Mouse (Mus musculus): ENCODE measurements at regions not wholly inside any gene's neighbourhood (a gene's known extent, or its start where the extent isn't known, plus 50 kb on each side); places are given as distances from the start of the nearest gene placed in this dataset.
A peak's percentile ranks its signal among the peaks of the same experiment; 100 is the strongest.

DNA sequence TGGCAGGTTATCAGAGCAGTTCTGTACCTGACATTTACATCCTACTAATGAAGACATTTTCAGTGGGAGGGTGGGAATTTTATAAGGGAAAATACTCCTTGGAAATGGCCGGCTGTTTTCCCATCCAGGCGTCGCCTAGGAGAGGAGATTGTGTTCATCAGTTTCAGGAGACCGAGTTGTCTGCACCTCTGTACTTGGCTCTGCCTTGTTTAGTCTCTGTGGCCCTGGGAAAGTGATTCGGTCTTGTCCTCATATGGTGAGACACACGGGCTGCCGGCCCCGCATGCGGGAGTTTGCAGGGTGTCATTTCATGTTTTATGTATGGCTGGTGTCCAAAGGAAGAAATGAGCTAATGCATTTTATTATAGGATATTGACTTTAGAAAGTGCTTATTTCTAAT is 287.9 kb downstream of the Cd109 start:
- no peak for DNase-seq (ENCODE audit: low spot score)

DNA sequence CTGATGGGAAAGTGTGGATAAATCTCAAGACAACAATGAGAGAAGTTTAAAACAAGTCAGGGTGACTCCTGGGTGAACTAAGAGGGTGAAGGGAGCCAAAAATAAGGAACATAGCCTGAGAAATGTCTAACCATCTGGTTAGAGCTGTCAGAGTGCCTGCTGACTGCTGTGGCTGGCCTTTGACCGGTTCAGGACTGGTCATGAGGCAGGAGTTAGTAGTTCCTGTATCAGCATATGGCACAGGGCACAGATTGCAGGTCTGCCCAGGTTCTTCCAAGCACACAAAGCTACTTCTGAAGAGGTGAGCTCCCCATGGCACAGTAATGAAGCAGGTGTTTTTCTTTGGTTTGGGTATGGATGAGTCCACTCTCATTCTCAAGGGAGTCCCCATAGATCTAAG is 302.0 kb downstream of the Cd109 start:
- no peak for DNase-seq (ENCODE audit: low spot score)

DNA sequence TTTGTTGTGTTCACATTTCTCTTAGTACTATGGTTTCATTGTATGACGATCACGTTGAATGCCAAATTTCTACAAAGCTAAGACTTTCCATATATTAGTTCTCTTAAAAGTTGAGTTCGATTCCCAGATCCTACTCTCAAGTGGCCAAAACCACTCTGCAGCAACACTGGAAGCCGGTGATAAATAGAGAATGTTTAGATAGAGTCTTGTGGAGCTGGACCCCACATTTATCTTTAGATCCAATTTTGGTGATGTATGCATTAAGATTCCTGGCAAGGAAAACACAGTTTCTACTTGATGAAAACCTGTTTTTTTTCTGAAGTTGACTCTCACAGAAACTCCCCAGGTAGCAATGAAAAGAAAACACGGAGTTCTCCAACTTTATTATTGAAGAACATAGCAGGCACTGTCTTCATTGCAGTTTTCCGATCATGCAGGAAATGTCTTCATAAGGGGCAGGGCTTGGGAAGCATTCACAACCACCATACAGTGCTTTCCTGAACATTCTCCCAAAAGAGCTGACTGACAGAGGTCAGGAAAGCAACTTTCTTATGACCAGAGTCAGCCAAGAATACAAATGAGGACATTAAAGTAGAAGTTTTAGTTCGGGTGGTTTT is 310.7 kb downstream of the Cd109 start:
- no peak for DNase-seq (ENCODE audit: low spot score)

- no peak for DNase-seq (ENCODE audit: low spot score)
Measured at GRCm38 (mm10) chr9:78941648-78942047, 326.3 kb downstream of the Cd109 start.

GRCm38 (mm10) chr9:78964813-78965212 is 349.5 kb downstream of the Cd109 start:
- DNase-seq (ENCODE audit: low spot score), result no peak

DNA sequence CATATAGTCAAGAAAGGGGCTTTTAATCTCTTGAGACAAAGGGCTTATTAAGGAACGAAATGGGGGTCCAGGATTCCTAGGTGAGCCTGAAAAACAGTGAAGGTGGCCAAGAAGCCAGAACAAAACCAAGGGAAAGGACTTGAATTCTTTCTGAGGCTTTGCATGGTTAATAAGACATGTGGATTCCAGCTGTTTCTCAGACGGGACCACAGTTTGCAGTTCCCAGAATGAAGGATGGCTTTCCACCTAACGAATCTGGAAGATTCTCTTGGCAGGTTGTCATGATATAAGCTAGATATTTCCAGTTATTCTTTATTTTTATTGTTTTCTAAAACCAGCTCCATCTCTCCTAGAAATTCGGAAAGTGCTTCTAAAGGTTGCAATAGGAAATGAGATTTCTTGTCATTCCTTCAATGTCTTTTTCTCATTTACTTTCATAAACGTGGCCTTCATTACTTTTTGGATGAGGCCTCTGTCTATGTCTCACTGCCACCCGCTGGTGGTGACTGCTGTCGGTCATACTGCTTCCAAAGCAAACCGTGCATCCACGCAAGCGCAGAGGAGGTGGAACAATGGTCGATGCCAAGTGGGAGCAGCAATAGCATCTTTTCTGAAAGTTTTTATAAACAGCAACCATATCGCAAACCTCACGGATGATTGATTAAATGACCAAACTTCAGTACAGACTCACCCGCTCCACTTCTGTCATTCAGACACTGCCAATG is 350.0 kb downstream of the Cd109 start:
- DNase-seq (ENCODE audit: low spot score), result no peak

DNA sequence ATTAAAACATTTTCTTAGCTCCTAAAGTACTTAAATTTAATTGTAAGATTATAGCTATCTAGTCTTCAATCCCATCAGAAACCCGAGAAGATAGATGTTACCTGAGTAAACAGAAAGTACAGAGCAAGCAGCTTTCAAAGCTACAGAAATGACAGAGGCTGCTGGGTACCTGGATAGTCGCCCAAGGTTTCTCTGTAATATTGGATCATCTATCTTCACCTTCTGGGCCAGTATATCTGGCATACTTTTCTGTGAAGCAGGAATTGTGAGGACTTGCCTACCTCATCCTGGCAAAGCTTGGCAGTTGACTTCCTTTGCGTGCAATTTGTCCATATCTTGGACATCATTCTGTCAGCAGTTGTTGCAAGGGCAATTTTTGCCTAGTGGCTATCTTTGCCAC is 356.4 kb downstream of the Cd109 start:
- no peak for DNase-seq (ENCODE audit: low spot score)

GRCm38 (mm10) chr9:78983734-78984133 is 368.4 kb downstream of the Cd109 start:
- DNase-seq (ENCODE audit: low spot score), result no peak

DNA sequence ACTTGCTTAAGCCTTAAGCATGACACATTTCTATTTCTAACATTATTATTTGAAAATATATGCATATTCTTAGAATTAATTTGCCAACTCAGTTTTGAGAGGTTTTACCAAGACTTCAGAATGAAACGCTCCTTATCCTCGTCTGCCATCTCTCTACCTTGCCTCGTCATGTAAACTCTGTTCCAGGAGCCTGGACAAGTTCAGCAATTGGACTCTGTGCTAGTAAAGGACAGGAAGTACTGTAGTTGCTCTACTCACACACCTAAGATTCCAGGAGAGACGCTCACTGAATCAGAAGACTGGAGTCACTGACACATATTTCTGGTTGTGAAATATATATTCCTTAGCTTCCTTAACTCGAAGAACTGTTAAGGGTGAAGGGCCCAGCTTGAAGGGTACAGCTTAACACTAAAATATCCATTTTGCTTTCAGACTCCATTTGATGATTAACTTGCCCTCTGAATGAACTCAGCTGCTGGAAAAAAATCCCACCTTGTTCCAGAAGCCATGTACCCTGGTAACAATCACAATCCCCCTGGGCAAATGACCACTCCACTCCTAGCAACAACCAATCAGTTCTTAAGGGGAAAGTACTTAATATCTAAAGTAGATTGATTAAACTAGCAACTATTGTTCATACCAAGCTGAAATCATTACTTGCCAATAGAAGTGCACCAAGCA is 370.0 kb downstream of the Cd109 start:
- DNase-seq (ENCODE audit: low spot score), result no peak

GRCm38 (mm10) chr9:78991310-78991709 is 376.0 kb downstream of the Cd109 start:
- no peak for DNase-seq (ENCODE audit: low spot score)

- DNase-seq (ENCODE audit: low spot score), result no peak
Measured at GRCm38 (mm10) chr9:79001081-79001480, 385.7 kb downstream of the Cd109 start.

GRCm38 (mm10) chr9:79001930-79002329 is 386.6 kb downstream of the Cd109 start:
- peak; percentile 7 for DNase-seq (ENCODE audit: low spot score)

DNA sequence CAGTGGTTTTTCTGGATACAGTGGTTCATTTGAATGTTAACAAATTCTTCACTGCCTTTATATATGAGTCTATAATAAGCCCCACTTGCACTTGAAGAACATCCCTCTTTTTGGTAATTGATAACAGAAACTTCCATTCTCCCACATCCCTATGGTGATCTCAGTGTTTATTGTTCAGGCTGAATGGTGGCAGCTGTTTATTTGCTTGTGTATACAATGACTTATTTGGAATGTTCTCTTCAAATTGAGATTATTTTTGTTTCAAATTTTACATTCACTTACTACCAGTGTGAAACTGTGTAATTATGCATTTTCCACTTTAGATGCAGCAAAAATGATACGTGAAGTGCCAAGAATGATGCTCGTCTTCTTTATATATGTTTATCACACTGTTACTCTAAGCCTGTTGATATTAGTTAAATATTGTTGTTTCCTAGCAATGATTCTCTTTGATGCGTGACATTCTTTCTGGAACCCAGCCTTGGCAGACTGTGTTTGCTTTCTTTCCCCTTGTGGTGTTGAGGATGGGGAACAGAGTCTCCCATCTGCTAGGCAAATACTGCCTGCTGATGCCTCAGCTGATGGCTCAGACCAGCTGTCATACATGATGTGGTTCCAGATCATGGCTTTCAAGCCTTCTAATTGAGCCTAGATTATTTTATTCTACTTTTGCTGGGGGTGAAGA is 389.1 kb downstream of the Cd109 start:
- DNase-seq (ENCODE audit: low spot score), result no peak

DNA sequence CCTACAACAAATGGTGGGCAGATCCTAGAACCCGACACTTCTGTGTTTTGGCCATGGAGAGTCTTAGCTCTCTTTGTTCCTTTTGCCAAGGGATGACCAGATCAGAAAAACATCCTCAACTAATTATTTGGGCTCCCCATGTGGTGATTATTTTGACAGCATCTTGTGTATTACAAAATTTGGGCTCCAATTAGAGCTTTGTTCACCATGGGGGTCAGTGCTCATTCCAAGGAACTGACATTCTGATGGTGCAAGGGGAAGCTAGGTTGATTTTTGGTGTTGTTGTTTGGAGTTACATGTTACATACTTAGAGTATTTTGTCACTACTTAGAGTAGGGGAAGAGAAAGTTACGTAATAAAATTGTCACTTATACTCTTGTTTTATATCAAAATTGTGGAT is 406.9 kb downstream of the Cd109 start:
- no peak for DNase-seq (ENCODE audit: low spot score)

- DNase-seq (ENCODE audit: low spot score), result no peak
Measured at GRCm38 (mm10) chr9:79028234-79028633, 412.9 kb downstream of the Cd109 start.

- no peak for DNase-seq (ENCODE audit: low spot score)
Measured at GRCm38 (mm10) chr9:79029456-79029855, 414.1 kb downstream of the Cd109 start.

DNA sequence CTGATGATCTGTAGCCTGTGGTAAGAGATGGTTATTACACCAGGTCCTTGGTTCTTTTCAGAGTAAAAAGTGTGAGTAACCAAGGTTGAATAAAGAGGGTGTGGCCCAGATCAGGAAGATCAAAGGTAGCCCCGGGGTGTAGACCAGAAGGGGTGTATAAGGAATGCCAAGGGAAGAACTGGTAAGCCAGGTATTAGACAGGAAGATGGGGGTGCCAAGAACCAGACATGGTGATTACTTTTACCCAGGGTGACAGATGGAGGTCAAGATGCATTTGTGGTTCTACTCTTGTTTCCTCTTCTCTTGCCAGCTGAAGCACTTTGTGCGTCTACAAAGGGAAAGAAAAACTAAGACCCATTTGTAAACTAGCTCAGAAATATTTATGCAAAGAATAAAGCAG is 420.3 kb downstream of the Cd109 start:
- DNase-seq (ENCODE audit: low spot score), result no peak

DNA sequence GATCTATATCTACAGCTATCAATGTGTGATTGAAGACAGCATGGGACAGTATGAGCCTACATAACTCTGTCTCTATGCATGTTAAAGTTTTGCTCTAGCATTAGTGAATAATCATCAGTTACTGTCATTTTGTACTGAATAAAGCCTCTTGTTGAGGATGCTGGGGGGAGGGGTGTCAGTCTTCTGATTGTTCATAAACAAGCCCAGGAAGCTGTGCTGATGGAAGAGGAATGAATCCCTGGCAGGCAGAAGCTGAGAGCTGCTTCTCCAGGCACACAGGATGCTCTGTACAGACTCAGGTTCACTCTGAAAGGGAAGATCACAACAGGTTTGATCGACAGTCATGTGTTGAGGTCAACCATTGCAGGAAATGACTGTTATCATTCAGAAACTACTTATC is 421.7 kb downstream of the Cd109 start:
- no peak for DNase-seq (ENCODE audit: low spot score)

DNA sequence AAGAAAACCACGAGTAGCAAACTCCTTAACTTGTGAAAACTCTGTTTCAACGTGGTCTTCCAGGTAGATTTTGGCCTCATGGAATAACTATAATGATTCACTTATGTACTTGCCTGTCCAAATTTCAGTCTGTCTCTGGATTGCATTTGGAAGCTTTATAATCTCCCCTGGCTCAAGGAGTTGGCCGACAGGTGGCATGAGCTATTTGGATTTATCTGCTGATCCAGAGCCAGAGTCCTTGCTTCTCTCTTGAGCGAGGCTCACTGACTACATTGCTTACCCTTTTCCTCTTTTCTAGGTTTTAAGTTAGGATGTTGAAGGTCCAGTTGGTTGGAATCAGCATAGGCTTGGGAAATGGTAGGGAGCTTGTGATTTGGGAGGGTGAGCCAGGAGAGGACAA is 423.6 kb downstream of the Cd109 start:
- DNase-seq (ENCODE audit: low spot score), result no peak

GRCm38 (mm10) chr9:79044344-79044743 is 429.0 kb downstream of the Cd109 start:
- DNase-seq (ENCODE audit: low spot score), result no peak

GRCm38 (mm10) chr9:79045314-79045713 is 430.0 kb downstream of the Cd109 start:
- peak; percentile 10 for DNase-seq (ENCODE audit: low spot score)

- no peak for DNase-seq (ENCODE audit: low spot score)
Measured at GRCm38 (mm10) chr9:79071961-79072360, 456.6 kb downstream of the Cd109 start.

GRCm38 (mm10) chr9:79109611-79110010 is 494.3 kb downstream of the Cd109 start:
- no peak for DNase-seq (ENCODE audit: low spot score)
